Mouse (Mus musculus): Measurements from ENCODE around the gene Higd2a. TPM values are rescaled to one million over a fixed set of nuclear protein-coding genes. Genes with fewer than 3 reads are reported as not detected.
A peak's percentile ranks its signal among the peaks of the same experiment; 100 is the strongest.

Higd2a gene
- 225 and 241 TPM in 2 replicates for polyA plus RNA-seq (2014; fragmentation: Nextera tagmentation; extraction: Ambion mirVana)

GRCm38 (mm10) chr13:54589996-54590951 is at the start of gene Higd2a, which contains the start of gene Nop16:
Higd2a (plus strand) TSS chr13:54590207.
Nop16 (minus strand) TSS chr13:54590090.
- peak within 1 kb of the TSS; percentile 77 for H3K9ac ChIP-seq (ENCODE audit: low read depth, low read length)
- H3K4me2 ChIP-seq: peak within 1 kb of the TSS; percentile 81
- under 1% methylated on average over 51 of the region's 51 CpGs for WGBS (ENCODE audit: insufficient replicate concordance)
- no peaks in the 10 kb centered on the region for H3K27me3 ChIP-seq (ENCODE audit: control insufficient read depth, insufficient read depth, low read length)
- ATAC-seq (replicated peaks; ENCODE audit: insufficient number of reproducible peaks, low FRiP score, low TSS enrichment): peak; percentile 96
- H3K4me3 ChIP-seq (ENCODE audit: low read depth, low read length): peak within 1 kb of the TSS; percentile 69
- peak within 1 kb of the TSS; percentile 69 for H3K27ac ChIP-seq (ENCODE audit: low read depth, low read length)
- H3K4me1 ChIP-seq (ENCODE audit: control insufficient read depth, insufficient read depth, low read length): peaks cover 16% of the 10 kb centered on the region
- H3K36me3 ChIP-seq (ENCODE audit: control insufficient read depth, insufficient read depth, low read length): 0 out of 2 replicates have a peak, but pooled peaks cover 2% of the 10 kb centered on the region
- no peaks in the 10 kb centered on the region for H3K9me3 ChIP-seq (replicated peaks; ENCODE audit: control insufficient read depth, low read length)

GRCm38 (mm10) chr13:54548036-54548435 is 42.0 kb upstream of the Higd2a start:
- Histone ChIP-seq H3K9ac (ENCODE audit: low read depth, low read length) (no peak overlapping the region), H3K36me3 (ENCODE audit: control insufficient read depth, insufficient read depth, low read length) (peaks cover 16% of the 10 kb centered on the region), H3K4me3 (ENCODE audit: low read depth, low read length) (no peak overlapping the region), H3K4me2 (no peak overlapping the region), H3K9me3 (replicated peaks; ENCODE audit: control insufficient read depth, low read length) (no peaks in the 10 kb centered on the region), H3K27ac (ENCODE audit: low read depth, low read length) (no peak overlapping the region), H3K27me3 (ENCODE audit: control insufficient read depth, insufficient read depth, low read length) (no peaks in the 10 kb centered on the region), H3K4me1 (ENCODE audit: control insufficient read depth, insufficient read depth, low read length) (no peaks in the 10 kb centered on the region)
- no peak for ATAC-seq (replicated peaks; ENCODE audit: insufficient number of reproducible peaks, low FRiP score, low TSS enrichment)
- 82% methylated on average over 7 of the region's 7 CpGs for whole genome bisulfite sequencing (ENCODE audit: insufficient replicate concordance)

GRCm38 (mm10) chr13:54556176-54556575 is 33.8 kb upstream of the Higd2a start:
- no peak overlapping the region for H3K4me3 ChIP-seq (ENCODE audit: low read depth, low read length)
- no peak for ATAC-seq (replicated peaks; ENCODE audit: insufficient number of reproducible peaks, low FRiP score, low TSS enrichment)
- peaks cover 36% of the 10 kb centered on the region for H3K36me3 ChIP-seq (ENCODE audit: control insufficient read depth, insufficient read depth, low read length)
- H3K4me2 ChIP-seq: no peak overlapping the region
- no peaks in the 10 kb centered on the region for H3K9me3 ChIP-seq (replicated peaks; ENCODE audit: control insufficient read depth, low read length)
- H3K27me3 ChIP-seq (ENCODE audit: control insufficient read depth, insufficient read depth, low read length): no peaks in the 10 kb centered on the region
- 90% methylated on average over 9 of the region's 9 CpGs for WGBS (ENCODE audit: insufficient replicate concordance)
- H3K4me1 ChIP-seq (ENCODE audit: control insufficient read depth, insufficient read depth, low read length): no peaks in the 10 kb centered on the region
- no peak overlapping the region for H3K9ac ChIP-seq (ENCODE audit: low read depth, low read length)
- no peak overlapping the region for H3K27ac ChIP-seq (ENCODE audit: low read depth, low read length)

GRCm38 (mm10) chr13:54556796-54557195 is 33.2 kb upstream of the Higd2a start:
- no peaks in the 10 kb centered on the region for H3K4me1 ChIP-seq (ENCODE audit: control insufficient read depth, insufficient read depth, low read length)
- no peak overlapping the region for H3K9ac ChIP-seq (ENCODE audit: low read depth, low read length)
- WGBS (ENCODE audit: insufficient replicate concordance): 92% methylated on average over 3 of the region's 3 CpGs
- H3K4me3 ChIP-seq (ENCODE audit: low read depth, low read length): no peak overlapping the region
- no peak overlapping the region for H3K4me2 ChIP-seq
- no peaks in the 10 kb centered on the region for H3K9me3 ChIP-seq (replicated peaks; ENCODE audit: control insufficient read depth, low read length)
- H3K27me3 ChIP-seq (ENCODE audit: control insufficient read depth, insufficient read depth, low read length): no peaks in the 10 kb centered on the region
- H3K27ac ChIP-seq (ENCODE audit: low read depth, low read length): no peak overlapping the region
- peaks cover 36% of the 10 kb centered on the region for H3K36me3 ChIP-seq (ENCODE audit: control insufficient read depth, insufficient read depth, low read length)
- no peak for ATAC-seq (replicated peaks; ENCODE audit: insufficient number of reproducible peaks, low FRiP score, low TSS enrichment)

GRCm38 (mm10) chr13:54557652-54558051 is 32.4 kb upstream of the Higd2a start:
- H3K4me1 ChIP-seq (ENCODE audit: control insufficient read depth, insufficient read depth, low read length): no peaks in the 10 kb centered on the region

GRCm38 (mm10) chr13:54559656-54560055 is 30.4 kb upstream of the Higd2a start:
- 88% methylated on average over 2 of the region's 2 CpGs for WGBS (ENCODE audit: insufficient replicate concordance)
- ATAC-seq (replicated peaks; ENCODE audit: insufficient number of reproducible peaks, low FRiP score, low TSS enrichment): no peak
- Histone ChIP-seq H3K27me3 (ENCODE audit: control insufficient read depth, insufficient read depth, low read length) (no peaks in the 10 kb centered on the region), H3K4me1 (ENCODE audit: control insufficient read depth, insufficient read depth, low read length) (0 out of 2 replicates have a peak, but pooled peaks cover 7% of the 10 kb centered on the region), H3K9me3 (replicated peaks; ENCODE audit: control insufficient read depth, low read length) (no peaks in the 10 kb centered on the region), H3K4me3 (ENCODE audit: low read depth, low read length) (no peak overlapping the region), H3K36me3 (ENCODE audit: control insufficient read depth, insufficient read depth, low read length) (peaks cover 30% of the 10 kb centered on the region), H3K27ac (ENCODE audit: low read depth, low read length) (no peak overlapping the region), H3K9ac (ENCODE audit: low read depth, low read length) (no peak overlapping the region), H3K4me2 (no peak overlapping the region)

More at GRCm38 (mm10) chr13:54557652-54558051, 32.4 kb upstream of the Higd2a start:
- 83% methylated on average over 1 of the region's 1 CpGs for WGBS (ENCODE audit: insufficient replicate concordance)
- no peak overlapping the region for H3K4me3 ChIP-seq (ENCODE audit: low read depth, low read length)
- no peaks in the 10 kb centered on the region for H3K9me3 ChIP-seq (replicated peaks; ENCODE audit: control insufficient read depth, low read length)
- no peaks in the 10 kb centered on the region for H3K27me3 ChIP-seq (ENCODE audit: control insufficient read depth, insufficient read depth, low read length)
- H3K4me2 ChIP-seq: no peak overlapping the region
- peaks cover 36% of the 10 kb centered on the region for H3K36me3 ChIP-seq (ENCODE audit: control insufficient read depth, insufficient read depth, low read length)
- no peak overlapping the region for H3K9ac ChIP-seq (ENCODE audit: low read depth, low read length)
- H3K27ac ChIP-seq (ENCODE audit: low read depth, low read length): no peak overlapping the region
- no peak for ATAC-seq (replicated peaks; ENCODE audit: insufficient number of reproducible peaks, low FRiP score, low TSS enrichment)

GRCm38 (mm10) chr13:54560608-54561007 is 29.4 kb upstream of the Higd2a start:
- 84% methylated on average over 7 of the region's 7 CpGs for WGBS (ENCODE audit: insufficient replicate concordance)
- peaks cover 30% of the 10 kb centered on the region for H3K36me3 ChIP-seq (ENCODE audit: control insufficient read depth, insufficient read depth, low read length)
- no peak for ATAC-seq (replicated peaks; ENCODE audit: insufficient number of reproducible peaks, low FRiP score, low TSS enrichment)

GRCm38 (mm10) chr13:54562562-54562961 is 27.4 kb upstream of the Higd2a start:
- peaks cover 7% of the 10 kb centered on the region; the same call in 1 of the 2 replicates for H3K4me1 ChIP-seq (ENCODE audit: control insufficient read depth, insufficient read depth, low read length)
- H3K4me2 ChIP-seq: no peak overlapping the region
- H3K27ac ChIP-seq (ENCODE audit: low read depth, low read length): no peak overlapping the region
- no peak overlapping the region for H3K4me3 ChIP-seq (ENCODE audit: low read depth, low read length)
- H3K27me3 ChIP-seq (ENCODE audit: control insufficient read depth, insufficient read depth, low read length): no peaks in the 10 kb centered on the region
- WGBS (ENCODE audit: insufficient replicate concordance): 73% methylated on average over 7 of the region's 7 CpGs
- peaks cover 20% of the 10 kb centered on the region for H3K36me3 ChIP-seq (ENCODE audit: control insufficient read depth, insufficient read depth, low read length)
- no peaks in the 10 kb centered on the region for H3K9me3 ChIP-seq (replicated peaks; ENCODE audit: control insufficient read depth, low read length)
- no peak overlapping the region for H3K9ac ChIP-seq (ENCODE audit: low read depth, low read length)
- ATAC-seq (replicated peaks; ENCODE audit: insufficient number of reproducible peaks, low FRiP score, low TSS enrichment): no peak

More at GRCm38 (mm10) chr13:54560608-54561007, 29.4 kb upstream of the Higd2a start:
- Histone ChIP-seq H3K4me2 (no peak overlapping the region), H3K9ac (ENCODE audit: low read depth, low read length) (no peak overlapping the region), H3K27ac (ENCODE audit: low read depth, low read length) (no peak overlapping the region), H3K4me3 (ENCODE audit: low read depth, low read length) (no peak overlapping the region), H3K27me3 (ENCODE audit: control insufficient read depth, insufficient read depth, low read length) (no peaks in the 10 kb centered on the region), H3K4me1 (ENCODE audit: control insufficient read depth, insufficient read depth, low read length) (peaks cover 7% of the 10 kb centered on the region; the same call in 1 of the 2 replicates), H3K9me3 (replicated peaks; ENCODE audit: control insufficient read depth, low read length) (no peaks in the 10 kb centered on the region)

Measured in heart, embryonic 11.5 days (tissue).